Comparison of ENCODE assay signal across 8 mouse cellular contexts in the genomic region with DNA sequence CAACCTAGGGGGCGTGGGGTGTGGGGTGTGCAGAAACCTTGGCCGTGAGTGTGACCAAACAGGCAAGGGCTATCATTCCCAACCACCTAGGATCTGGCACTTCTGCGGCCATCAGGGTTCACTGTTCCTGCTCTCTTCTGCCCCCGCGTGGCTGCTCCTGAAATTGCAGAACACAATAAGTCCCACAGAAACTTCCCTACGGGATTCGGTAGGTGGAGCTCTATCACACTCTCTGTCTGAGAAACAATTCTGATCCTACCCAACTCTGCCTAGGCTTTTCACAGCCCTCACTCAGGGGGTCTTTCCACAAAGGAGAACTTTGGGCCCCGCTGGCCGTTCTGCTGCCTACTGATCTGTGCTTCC. TPM values are rescaled to one million over a fixed set of nuclear protein-coding genes. Genes with fewer than 3 reads are reported as not detected.
DNase-seq lines count a peak whose midpoint lies in the region; ATAC-seq and TF ChIP-seq lines count a peak whose summit lies in the region.

No protein-coding gene starts in this region.

- no peak; the same call in none of the 2 replicates for TF ChIP-seq CTCF in left cerebral cortex, adult 2 months (IDR thresholded peaks at IDR 0.05)

- DNase-seq in intestine, embryonic 14.5 days (ENCODE audit: low spot score) = peak; percentile 89
- DNase-seq in cerebellum, adult 8-10 months = peak; percentile 95
- DNase-seq in induced T-regulatory cell, adult 2 months (ENCODE audit: low read depth) = peak; percentile 88
- peak; percentile 83 to 86 for DNase-seq in left cerebral cortex, adult 2 months (ENCODE audit: extremely low spot score in 1 of 2, low spot score in 2 of 2)
- peak; percentile 74 to 76 for DNase-seq in spleen, postnatal 14 days (ENCODE audit: low spot score in 2 of 2)

- H3K9me3 ChIP-seq in intestine, embryonic 14.5 days (ENCODE audit: control insufficient read depth, low read length) = no peaks in the 10 kb centered on the region
- H3K9me3 ChIP-seq in intestine, embryonic 16.5 days (ENCODE audit: control insufficient read depth, low read length) = no peaks in the 10 kb centered on the region

- 9% methylated on average over 9 of the region's 9 CpGs for WGBS in intestine, embryonic 14.5 days
- 10% methylated on average over 9 of the region's 9 CpGs for WGBS in intestine, embryonic 16.5 days

- H3K4me1 ChIP-seq in intestine, embryonic 14.5 days (replicated peaks; ENCODE audit: control insufficient read depth, insufficient read depth, low read length) = no peaks in the 10 kb centered on the region; the same call in 1 of the 2 replicates
- no peaks in the 10 kb centered on the region for H3K4me1 ChIP-seq in intestine, embryonic 16.5 days (ENCODE audit: control insufficient read depth, insufficient read depth, low read length)

- no peak overlapping the region for H3K9ac ChIP-seq in intestine, embryonic 14.5 days (ENCODE audit: low read length)
- no peak overlapping the region for H3K9ac ChIP-seq in intestine, embryonic 16.5 days (ENCODE audit: low read depth, low read length)

- H3K36me3 ChIP-seq in intestine, embryonic 14.5 days (ENCODE audit: control insufficient read depth, insufficient read depth, low read length) = no peaks in the 10 kb centered on the region
- no peaks in the 10 kb centered on the region for H3K36me3 ChIP-seq in intestine, embryonic 16.5 days (ENCODE audit: control insufficient read depth, insufficient read depth, low read length)

- no peak for ATAC-seq in intestine, embryonic 14.5 days (replicated peaks; ENCODE audit: low FRiP score, low TSS enrichment, low read depth)
- ATAC-seq in intestine, embryonic 16.5 days = no peak
- ATAC-seq in frontal cortex, adult (ENCODE audit: low TSS enrichment) = peak; percentile 86
- peak; percentile 76 for ATAC-seq in megakaryocyte-erythroid progenitor cell, adult 5-6 weeks (replicated peaks; ENCODE audit: low FRiP score, low TSS enrichment, poor library complexity, severe bottlenecking)

- no peak overlapping the region for H3K27ac ChIP-seq in intestine, embryonic 14.5 days (ENCODE audit: low read depth)
- H3K27ac ChIP-seq in intestine, embryonic 16.5 days (ENCODE audit: low read length) = no peak overlapping the region
- H3K27ac ChIP-seq in left cerebral cortex, adult 2 months = no peak overlapping the region

- no peaks in the 10 kb centered on the region for H3K27me3 ChIP-seq in intestine, embryonic 14.5 days (replicated peaks; ENCODE audit: control insufficient read depth, insufficient read depth, low read length)
- no peaks in the 10 kb centered on the region for H3K27me3 ChIP-seq in intestine, embryonic 16.5 days (replicated peaks; ENCODE audit: control insufficient read depth, insufficient read depth, low read length)

- intact Hi-C loops in left cerebral cortex, adult 2 months (cut with DNase I) = loop anchor here (1.0 to 5.0 kb wide), 3 partner anchors 49 to 217 kb away; no protein-coding TSS in a partner anchor

- no peak overlapping the region for H3K4me2 ChIP-seq in intestine, embryonic 14.5 days (ENCODE audit: low read length)
- no peak overlapping the region for H3K4me2 ChIP-seq in intestine, embryonic 16.5 days (ENCODE audit: low read depth, low read length)

- no peak overlapping the region for H3K4me3 ChIP-seq in intestine, embryonic 14.5 days (ENCODE audit: low read depth, low read length)
- no peak overlapping the region for H3K4me3 ChIP-seq in intestine, embryonic 16.5 days (ENCODE audit: low read length)
- H3K4me3 ChIP-seq in left cerebral cortex, adult 2 months = no peak overlapping the region

RNA-seq across cellular contexts. Expression of a gene that starts 8.1 kb away (rescaled TPM):
- polyA plus RNA-seq in intestine, embryonic 14.5 days (2014; fragmentation: Nextera tagmentation; extraction: Ambion mirVana) = 11.8 and 13.0 TPM in 2 replicates
- 19.1 and 23.3 TPM in 2 replicates for polyA plus RNA-seq in intestine, embryonic 16.5 days (2015; fragmentation: Nextera tagmentation; extraction: Ambion mirVana)
- 1 to 10 TPM; 8.4 to 8.9 TPM for total RNA-seq in left cerebral cortex, adult 2 months (2021)
- 2.3 and 4.8 TPM in 2 replicates for total RNA-seq in megakaryocyte-erythroid progenitor cell, adult 5-6 weeks (2014; fragmentation: Nextera tagmentation)
- total RNA-seq in megakaryocyte-erythroid progenitor cell, adult 5-6 weeks (2017) = 0.69 and 0.94 TPM in 2 replicates

RNA-seq across cellular contexts. Expression of a gene that starts 46.5 kb away (rescaled TPM):
- polyA plus RNA-seq in intestine, embryonic 14.5 days (2014; fragmentation: Nextera tagmentation; extraction: Ambion mirVana) = 7.8 and 8.4 TPM in 2 replicates
- polyA plus RNA-seq in intestine, embryonic 16.5 days (2015; fragmentation: Nextera tagmentation; extraction: Ambion mirVana) = 8.6 and 8.8 TPM in 2 replicates
- total RNA-seq in left cerebral cortex, adult 2 months (2021) = 1 to 10 TPM; 2.7 to 3.8 TPM
- 0.52 and 0.67 TPM in 2 replicates for total RNA-seq in megakaryocyte-erythroid progenitor cell, adult 5-6 weeks (2014; fragmentation: Nextera tagmentation)
- 0.70 and 2.7 TPM in 2 replicates for total RNA-seq in megakaryocyte-erythroid progenitor cell, adult 5-6 weeks (2017)

Comparison
In these comparisons a context has a peak if more than half of its experiments do, and no peak if none do; other contexts are left out.
1. ATAC-seq: peak in frontal cortex, adult (single experiment) and megakaryocyte-erythroid progenitor cell, adult 5-6 weeks (single experiment); none in intestine, embryonic 14.5 days (single experiment) and intestine, embryonic 16.5 days (single experiment).
2. Peak in every context shown above with its lines, with median percentiles within 50 percentile points of each other: DNase-seq.